Mouse (Mus musculus) left cerebral cortex, adult 2 months (tissue): ENCODE data around the gene Usp21. TPM values are rescaled to one million over a fixed set of nuclear protein-coding genes. Genes with fewer than 3 reads are reported as not detected.
"Not testable (repeated sequence)": the region's sequence is repeated elsewhere in the genome, so short reads cannot be mapped to it uniquely, and the experiment has no call there.

Source experiments
- DNase-seq, 2 experiments: peaks; one replicate each; pipeline ENCODE4 v3.0.0; 2021 to 2022; ENCODE audit warnings: low spot score in 2 of 2, mixed read lengths in 1 of 2; ENCODE audit errors: extremely low spot score in 1 of 2
- H3K27ac ChIP-seq: fragments of 200-600 bp; 2 replicates; pipeline ENCODE4 v1.8.1; 2022
- H3K4me3 ChIP-seq: fragments of 200-600 bp; 2 replicates; pipeline ENCODE4 v1.8.1; 2022
- CTCF ChIP-seq: fragments of 200-600 bp; IDR thresholded peaks from 2 replicates; pipeline ENCODE4 v1.8.1; 2022; ENCODE audit warnings: antibody characterized with exemption, mild to moderate bottlenecking, moderate library complexity
- intact Hi-C: fragments of 180-260 bp; cut with DNase I; formaldehyde crosslinking; loops from one replicate; pipeline ENCODE4 v1.15.1; 2025
- total RNA-seq, 2 experiments: library from RNA; stranded (reverse); gene quantifications; 2 replicates each; pipeline ENCODE4 v1.2.3; 2021

Usp21 gene
- total RNA-seq, 2 experiments from 2014 or later, result 59.8 to 65.7 TPM

GRCm38 (mm10) chr1:171309321-171309720 lies 21.5 kb upstream of the Usp21 start:
- no peak for TF ChIP-seq CTCF
- Histone ChIP-seq H3K27ac (no peak overlapping the region), H3K4me3 (no peak overlapping the region)
- intact Hi-C loops, result no loop called here
- no peak for DNase-seq

GRCm38 (mm10) chr1:171306157-171306556 lies 18.4 kb upstream of the Usp21 start:
- DNase-seq, H3K4me3 ChIP-seq, intact Hi-C loops, H3K27ac ChIP-seq: not testable (repeated sequence)

- TF ChIP-seq CTCF, result no peak
- Histone ChIP-seq H3K4me3 (no peak overlapping the region), H3K27ac (no peak overlapping the region)
- intact Hi-C loops, result loop anchor here (5.0 kb wide), 1 partner anchor 114 kb away; the partner anchor contains the start of gene Usf1
- no peak for DNase-seq
These were observed 10.4 kb upstream of the Usp21 start for GRCm38 (mm10) chr1:171298226-171298625.

- intact Hi-C loops, result loop anchor here (2.0 to 5.0 kb wide), 2 partner anchors 34 to 117 kb away; partner anchors contain the start of genes Dedd and Usf1
- no peak for TF ChIP-seq CTCF
- no peak for DNase-seq
- H3K27ac ChIP-seq, result peak overlapping the region; percentile 100
- H3K4me3 ChIP-seq, result peak overlapping the region; percentile 84
These were observed 7.2 kb upstream of the Usp21 start for GRCm38 (mm10) chr1:171295063-171295402.

- intact Hi-C loops, result loop anchor here (2.0 to 5.0 kb wide), 2 partner anchors 34 to 118 kb away; partner anchors contain the start of genes Dedd and Usf1
- DNase-seq, result peak; percentile 78 to 81
- peak within 1 kb of the TSS; percentile 84 for H3K4me3 ChIP-seq
- H3K27ac ChIP-seq, result peak within 1 kb of the TSS; percentile 100
- peak; percentile 42 for TF ChIP-seq CTCF
These were observed 6.7 kb upstream of the Usp21 start, which contains the start of gene Ufc1 for GRCm38 (mm10) chr1:171294298-171295062. TSS of gene Ufc1 (minus strand) at chr1:171295024.

GRCm38 (mm10) chr1:171293906-171294297 lies 6.1 kb upstream of the Usp21 start:
- intact Hi-C loops, result loop anchor here (2.0 kb wide), 1 partner anchor 35 kb away; the partner anchor contains the start of gene Dedd
- Histone ChIP-seq H3K27ac (peak overlapping the region; percentile 100), H3K4me3 (peak overlapping the region; percentile 84)
- DNase-seq, result no peak
- no peak for TF ChIP-seq CTCF

- no peak for TF ChIP-seq CTCF
- peak overlapping the region; percentile 100 for H3K27ac ChIP-seq
- peak overlapping the region; percentile 84 for H3K4me3 ChIP-seq
- DNase-seq, result no peak
- intact Hi-C loops, result no loop called here
These were observed 5.6 kb upstream of the Usp21 start for GRCm38 (mm10) chr1:171293351-171293750.

- intact Hi-C loops, result no loop called here
- no peak for TF ChIP-seq CTCF
- no peak for DNase-seq
- Histone ChIP-seq H3K27ac (peak overlapping the region; percentile 97), H3K4me3 (peak overlapping the region; percentile 86; the same call in 1 of the 2 replicates)
These were observed 537 bp upstream of the Usp21 start for GRCm38 (mm10) chr1:171288328-171288727.

GRCm38 (mm10) chr1:171286517-171286916 lies 1.3 kb downstream of the Usp21 start:
- no peak for TF ChIP-seq CTCF
- intact Hi-C loops, result no loop called here
- H3K27ac ChIP-seq, result no peak overlapping the region
- DNase-seq, result no peak
- peak overlapping the region; percentile 86 for H3K4me3 ChIP-seq

- no peak for TF ChIP-seq CTCF
- Histone ChIP-seq H3K4me3 (peak overlapping the region; percentile 21; the same call in 1 of the 2 replicates), H3K27ac (peak overlapping the region; percentile 44; the same call in 1 of the 2 replicates)
- intact Hi-C loops, result no loop called here
- DNase-seq, result no peak
These were observed 2.5 kb downstream of the Usp21 start for GRCm38 (mm10) chr1:171285096-171285892.

- Histone ChIP-seq H3K4me3 (no peak overlapping the region), H3K27ac (peak overlapping the region; percentile 44; the same call in 1 of the 2 replicates)
- DNase-seq, result no peak
- intact Hi-C loops, result no loop called here
- no peak for TF ChIP-seq CTCF
These were observed 3.3 kb downstream of the Usp21 start for GRCm38 (mm10) chr1:171284491-171284890.
